Mouse (Mus musculus) liver, embryonic 16.5 days (tissue): Measurements from ENCODE around the gene Tnnt2. TPM values are rescaled to one million over a fixed set of nuclear protein-coding genes. Genes with fewer than 3 reads are reported as not detected.
A peak's percentile ranks its signal among the peaks of the same experiment; 100 is the strongest.

Experiments
- ATAC-seq: fragments of 200-750 bp; cut with Nextera tagmentation; 2 replicates; pipeline ENCODE4 v1.8.0; 2017; ENCODE audit warnings: low read depth, mild to moderate bottlenecking, moderate number of reproducible peaks, moderate library complexity
- H3K27ac ChIP-seq: fragments of 300-500 bp; sonication (generic); 2 replicates; pipeline ENCODE4 v1.5.1; 2014; ENCODE audit warnings: mild to moderate bottlenecking, low read length
- H3K27me3 ChIP-seq: fragments of 300-500 bp; sonication (generic); 2 replicates; pipeline ENCODE4 v1.6.1; 2014; ENCODE audit warnings: low read depth, low read length, mixed read lengths; ENCODE audit not compliant: control insufficient read depth, insufficient read depth
- H3K36me3 ChIP-seq: fragments of 300-500 bp; sonication (generic); 2 replicates; pipeline ENCODE4 v1.6.1; 2014; ENCODE audit warnings: mild to moderate bottlenecking; ENCODE audit not compliant: control insufficient read depth, insufficient read depth
- H3K4me1 ChIP-seq: fragments of 300-500 bp; sonication (generic); 2 replicates; pipeline ENCODE4 v1.6.1; 2014; ENCODE audit warnings: low read depth, low read length, mixed read lengths; ENCODE audit not compliant: control insufficient read depth
- H3K4me2 ChIP-seq: fragments of 300-500 bp; sonication (generic); 2 replicates; pipeline ENCODE4 v1.6.1; 2014; ENCODE audit warnings: low read depth, low read length, mixed read lengths
- H3K4me3 ChIP-seq: fragments of 300-500 bp; sonication (generic); 2 replicates; pipeline ENCODE4 v1.5.1; 2014; ENCODE audit warnings: low read depth, mild to moderate bottlenecking, low read length
- H3K9ac ChIP-seq: fragments of 300-500 bp; sonication (generic); 2 replicates; pipeline ENCODE4 v1.6.1; 2014; ENCODE audit warnings: low read depth, low read length
- H3K9me3 ChIP-seq: fragments of 300-500 bp; sonication (generic); replicated peaks from 2 replicates; pipeline ENCODE4 v1.6.1; 2016; ENCODE audit warnings: low read length; ENCODE audit not compliant: control insufficient read depth
- WGBS: fragments of 180-500 bp; shearing (Covaris S2); extraction: QIAGEN DNeasy Blood & Tissue Kit; methylation state at CpG from one replicate; pipeline ENCODE4 v1.1.7; 2014; ENCODE audit not compliant: insufficient replicate concordance; 5-methylcytosine and 5-hydroxymethylcytosine counted together
- polyA plus RNA-seq: library from polyadenylated mRNA; unstranded; fragments of >200 nt; fragmentation: Nextera tagmentation; extraction: Ambion mirVana; gene quantifications from 2 replicates; pipeline ENCODE4 v1.2.1, GENCODE M21; 2015

The Tnnt2 gene
- polyA plus RNA-seq, 1 experiment from 2014 or later, result 5.9 TPM

DNA sequence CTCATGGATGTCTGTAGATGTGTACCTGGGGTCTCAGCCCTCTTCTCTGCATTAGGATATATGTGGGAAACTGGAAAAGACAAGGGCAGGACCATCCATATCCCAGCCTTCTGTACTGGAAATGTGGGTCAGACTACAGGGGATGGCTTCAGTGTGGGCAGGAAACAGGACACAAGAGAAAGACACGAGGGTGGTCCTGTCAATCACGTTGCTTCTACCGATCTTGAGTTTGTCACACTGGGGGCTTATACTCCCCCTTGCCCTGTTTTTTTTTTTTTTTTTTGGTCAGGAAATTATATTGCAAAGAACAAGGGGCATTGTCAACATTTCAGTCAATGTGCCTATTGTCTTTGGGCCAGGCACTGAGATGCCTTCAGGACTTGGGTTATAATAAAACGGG, 2.5 kb downstream of the Tnnt2 start:
- no peak overlapping the region for H3K4me2 ChIP-seq
- no peak for ATAC-seq

DNA sequence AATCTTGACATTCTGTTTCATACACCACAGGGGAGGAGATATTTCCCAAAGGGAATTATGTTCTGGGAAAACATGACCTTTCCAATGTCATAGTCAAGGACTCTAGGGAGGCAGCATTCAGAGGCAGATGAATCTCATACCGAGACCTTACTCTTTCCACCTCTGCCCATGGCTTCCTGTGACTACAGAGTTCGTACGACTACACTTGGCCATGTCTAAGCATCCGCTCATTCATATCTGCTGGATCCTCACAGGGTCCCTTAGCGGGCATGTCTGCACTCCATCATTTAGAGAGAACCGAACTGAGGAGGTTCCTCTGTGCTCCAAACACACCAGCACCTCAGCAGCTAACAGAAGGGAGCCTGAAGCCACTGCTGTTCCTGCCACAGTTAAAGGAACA, 2.9 kb downstream of the Tnnt2 start:
- Histone ChIP-seq H3K9ac (no peak overlapping the region), H3K9me3 (no peaks in the 10 kb centered on the region), H3K27me3 (no peaks in the 10 kb centered on the region; the same call in 1 of the 2 replicates), H3K4me1 (no peaks in the 10 kb centered on the region), H3K4me3 (no peak overlapping the region), H3K4me2 (no peak overlapping the region), H3K36me3 (no peaks in the 10 kb centered on the region), H3K27ac (no peak overlapping the region)
- WGBS, result 56% methylated on average over 6 of the region's 6 CpGs
- no peak for ATAC-seq

More for the DNA sequence above, 2.5 kb downstream of the Tnnt2 start:
- H3K9ac ChIP-seq, result no peak overlapping the region
- no peaks in the 10 kb centered on the region for H3K9me3 ChIP-seq
- no peaks in the 10 kb centered on the region; the same call in 1 of the 2 replicates for H3K27me3 ChIP-seq
- 42% methylated on average over 4 of the region's 4 CpGs for WGBS
- no peak overlapping the region for H3K27ac ChIP-seq
- H3K4me3 ChIP-seq, result no peak overlapping the region
- H3K36me3 ChIP-seq, result no peaks in the 10 kb centered on the region
- no peaks in the 10 kb centered on the region for H3K4me1 ChIP-seq

DNA sequence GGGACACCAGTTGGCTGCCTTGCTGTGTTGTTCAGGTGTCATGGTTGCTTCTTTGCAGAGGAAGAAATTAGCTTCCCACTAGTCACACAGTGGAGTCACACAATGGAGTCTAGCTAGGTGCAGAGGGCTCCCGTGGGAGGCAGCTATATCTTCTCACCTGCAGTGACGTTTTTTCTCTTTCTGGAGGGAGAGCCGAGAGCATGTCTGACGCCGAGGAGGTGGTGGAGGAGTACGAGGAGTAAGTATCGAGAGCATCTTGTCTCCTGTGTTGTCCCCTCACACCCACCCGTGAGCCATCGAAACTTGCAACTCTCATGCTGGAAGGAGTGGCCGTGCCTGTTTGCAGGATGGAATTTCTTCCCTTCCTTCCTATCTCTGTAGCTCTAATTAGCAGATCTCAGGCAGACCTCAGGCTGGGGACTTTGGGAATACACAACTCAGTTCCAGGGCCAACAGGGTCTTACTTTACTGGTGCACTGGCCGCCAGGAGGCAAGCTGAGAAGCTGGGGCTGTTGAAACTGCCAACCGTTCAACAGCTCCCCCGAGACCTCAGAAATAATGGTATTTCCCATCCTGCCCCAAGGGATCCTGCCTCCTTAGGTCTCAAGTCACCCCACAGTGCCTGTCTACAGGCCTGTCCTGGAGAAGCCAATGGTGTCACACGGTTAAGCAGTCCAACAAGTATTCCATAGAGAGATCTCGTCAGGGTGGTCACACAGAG, 4.7 kb downstream of the Tnnt2 start:
- H3K27me3 ChIP-seq, result no peaks in the 10 kb centered on the region

DNA sequence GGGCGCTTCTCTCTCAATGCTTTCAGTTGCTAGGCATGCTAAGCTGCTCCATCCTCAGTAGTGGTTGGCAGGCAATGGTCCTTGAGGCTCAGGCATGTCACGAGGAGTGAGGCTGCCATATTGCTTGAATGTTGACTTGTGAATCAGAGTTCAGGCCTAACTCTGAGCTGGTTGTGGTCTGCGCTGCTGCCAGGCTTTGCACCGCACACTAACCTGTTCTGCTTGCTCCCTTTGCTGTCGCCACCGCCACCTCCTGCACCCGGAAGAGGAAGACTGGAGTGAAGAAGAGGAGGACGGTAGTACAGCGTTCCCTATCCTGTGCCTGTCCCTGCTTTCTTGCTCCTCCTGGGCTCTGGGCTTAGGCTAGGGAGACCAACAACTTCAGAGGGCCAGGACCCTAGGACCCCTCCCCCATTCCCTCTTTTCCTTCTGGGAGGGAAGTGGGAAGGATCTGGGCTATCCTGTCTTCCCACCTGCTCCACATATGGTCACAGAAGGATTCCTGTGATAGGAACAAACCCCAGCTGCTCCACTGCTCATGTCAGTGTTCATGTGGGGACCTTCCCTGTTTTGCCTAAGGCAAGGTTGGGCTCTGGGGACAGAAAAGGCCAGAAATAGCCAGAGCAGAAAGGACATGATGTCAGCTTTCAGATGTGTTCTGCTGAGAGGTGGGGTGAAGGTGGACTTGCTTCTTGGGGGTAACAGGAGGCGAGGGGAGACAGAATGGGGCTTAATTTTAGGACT, 7.5 kb downstream of the Tnnt2 start:
- Histone ChIP-seq H3K4me2 (no peak overlapping the region), H3K9me3 (no peaks in the 10 kb centered on the region), H3K9ac (no peak overlapping the region), H3K27ac (no peak overlapping the region), H3K36me3 (no peaks in the 10 kb centered on the region), H3K4me1 (no peaks in the 10 kb centered on the region), H3K27me3 (peaks cover 2% of the 10 kb centered on the region; the same call in 1 of the 2 replicates), H3K4me3 (no peak overlapping the region)
- ATAC-seq, result no peak
- 71% methylated on average over 10 of the region's 10 CpGs for WGBS

More for the DNA sequence above, 4.7 kb downstream of the Tnnt2 start:
- Histone ChIP-seq H3K4me2 (no peak overlapping the region), H3K9ac (no peak overlapping the region), H3K9me3 (no peaks in the 10 kb centered on the region), H3K27ac (no peak overlapping the region), H3K4me3 (no peak overlapping the region), H3K36me3 (no peaks in the 10 kb centered on the region), H3K4me1 (no peaks in the 10 kb centered on the region)
- 61% methylated on average over 15 of the region's 15 CpGs for WGBS
- ATAC-seq, result no peak

DNA sequence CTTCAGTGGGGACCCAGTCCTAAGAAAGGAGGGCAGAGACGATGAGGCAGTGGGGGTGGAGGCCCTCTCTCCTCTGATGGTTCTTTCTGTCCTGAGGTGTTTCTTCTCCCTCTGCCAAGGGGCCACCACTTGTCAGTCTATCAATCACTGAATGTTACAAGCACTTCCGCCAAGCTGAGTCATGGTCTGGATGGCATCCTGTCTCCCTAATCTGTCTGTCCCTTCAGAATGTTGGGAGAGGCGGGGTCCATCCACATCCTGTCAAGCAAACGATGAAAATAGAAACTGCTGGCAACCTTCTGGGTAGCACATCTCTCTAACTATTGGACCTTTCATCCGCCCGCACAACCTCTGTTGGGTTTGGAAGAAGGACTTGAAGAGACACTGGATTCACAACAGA, 8.3 kb downstream of the Tnnt2 start:
- Histone ChIP-seq H3K4me1 (no peaks in the 10 kb centered on the region), H3K27me3 (peaks cover 2% of the 10 kb centered on the region; the same call in 1 of the 2 replicates), H3K4me3 (no peak overlapping the region), H3K36me3 (no peaks in the 10 kb centered on the region), H3K9me3 (no peaks in the 10 kb centered on the region), H3K9ac (no peak overlapping the region), H3K27ac (no peak overlapping the region), H3K4me2 (no peak overlapping the region)
- WGBS, result 14% methylated on average over 6 of the region's 6 CpGs
- no peak for ATAC-seq

DNA sequence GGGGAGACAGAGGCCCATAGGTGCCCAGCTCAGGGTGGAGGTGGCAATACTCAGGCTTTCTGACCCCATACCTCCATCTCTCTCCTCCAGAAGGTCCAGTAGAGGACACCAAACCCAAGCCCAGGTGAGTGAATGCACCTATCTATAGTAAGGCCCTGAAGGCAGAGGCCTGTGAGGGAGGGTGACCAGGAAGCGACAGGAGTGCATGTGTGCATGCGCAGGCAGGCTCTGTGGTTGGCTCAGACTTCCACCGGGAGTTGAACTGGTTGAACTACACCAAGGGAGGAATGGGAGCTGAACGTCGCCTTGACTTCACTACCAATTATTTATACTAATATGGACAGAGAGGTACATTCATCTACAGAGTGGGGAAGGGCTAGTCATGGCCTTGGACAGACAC, 10.5 kb downstream of the Tnnt2 start:
- Histone ChIP-seq H3K4me1 (no peaks in the 10 kb centered on the region), H3K4me2 (no peak overlapping the region), H3K36me3 (no peaks in the 10 kb centered on the region), H3K9me3 (no peaks in the 10 kb centered on the region), H3K4me3 (no peak overlapping the region), H3K9ac (no peak overlapping the region), H3K27me3 (peaks cover 2% of the 10 kb centered on the region; the same call in 1 of the 2 replicates), H3K27ac (no peak overlapping the region)
- WGBS, result 64% methylated on average over 5 of the region's 5 CpGs
- ATAC-seq, result no peak

DNA sequence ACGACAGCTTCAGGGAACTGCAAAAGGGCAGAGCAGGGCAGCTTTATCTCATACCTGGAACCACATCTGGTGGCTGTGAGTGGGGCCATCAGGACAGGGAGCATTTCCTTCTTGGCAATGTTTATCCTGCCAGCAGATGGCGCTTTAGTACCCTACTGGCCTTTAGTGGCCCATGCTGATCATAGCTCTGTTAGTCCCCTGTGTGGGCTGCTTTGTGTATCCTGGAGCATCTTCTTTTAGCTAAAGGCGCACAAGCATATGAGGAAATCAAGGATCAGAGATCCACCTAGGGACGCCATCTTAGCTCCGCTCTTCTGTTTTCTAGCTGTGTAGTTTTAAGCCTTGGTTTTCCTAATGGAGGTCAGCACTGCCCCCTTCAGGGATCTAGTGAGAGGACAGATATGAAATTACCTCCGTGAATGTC, 11.0 kb downstream of the Tnnt2 start:
- no peak overlapping the region for H3K4me2 ChIP-seq

DNA sequence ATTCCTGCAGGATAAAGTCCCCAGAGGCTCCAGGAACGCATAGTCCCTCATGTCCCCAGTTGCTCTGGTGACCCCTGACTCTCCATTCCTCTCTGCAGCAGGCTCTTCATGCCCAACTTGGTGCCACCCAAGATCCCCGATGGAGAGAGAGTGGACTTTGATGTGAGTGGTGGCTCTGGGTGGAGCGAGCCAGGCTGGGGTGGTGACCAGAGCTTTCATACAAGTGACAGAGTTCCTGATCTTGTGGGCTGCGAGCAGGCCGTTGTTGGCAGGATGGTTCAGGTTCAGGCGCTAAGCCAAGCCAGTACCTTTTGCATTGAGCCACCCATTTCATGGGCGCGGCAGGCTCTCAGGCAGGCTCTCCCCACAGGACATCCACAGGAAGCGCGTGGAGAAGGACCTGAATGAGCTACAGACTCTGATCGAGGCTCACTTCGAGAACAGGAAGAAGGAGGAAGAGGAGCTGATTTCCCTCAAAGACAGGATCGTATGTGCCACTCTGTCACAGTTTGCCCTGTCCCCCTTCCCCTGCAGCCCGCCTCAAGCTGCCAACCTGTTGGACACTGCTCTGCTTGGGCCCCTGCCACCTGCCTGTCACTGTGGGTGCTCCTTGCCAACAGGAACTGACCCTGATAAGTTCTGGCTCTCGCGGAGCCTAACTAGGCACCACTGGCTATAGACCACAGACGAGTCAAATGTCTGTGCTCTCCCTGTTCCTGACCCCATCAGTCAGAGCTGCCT, 11.6 kb downstream of the Tnnt2 start:
- no peaks in the 10 kb centered on the region for H3K4me1 ChIP-seq
- no peak overlapping the region for H3K4me2 ChIP-seq
- no peak for ATAC-seq
- no peak overlapping the region for H3K27ac ChIP-seq
- 43% methylated on average over 17 of the region's 17 CpGs for WGBS
- H3K4me3 ChIP-seq, result no peak overlapping the region
- H3K27me3 ChIP-seq, result peaks cover 2% of the 10 kb centered on the region; the same call in 1 of the 2 replicates
- no peak overlapping the region for H3K9ac ChIP-seq
- H3K36me3 ChIP-seq, result no peaks in the 10 kb centered on the region
- H3K9me3 ChIP-seq, result no peaks in the 10 kb centered on the region

More for the DNA sequence above, 11.0 kb downstream of the Tnnt2 start:
- WGBS, result 18% methylated on average over 6 of the region's 6 CpGs
- Histone ChIP-seq H3K27me3 (peaks cover 2% of the 10 kb centered on the region; the same call in 1 of the 2 replicates), H3K27ac (no peak overlapping the region), H3K4me1 (no peaks in the 10 kb centered on the region), H3K9ac (no peak overlapping the region), H3K36me3 (no peaks in the 10 kb centered on the region), H3K4me3 (no peak overlapping the region), H3K9me3 (no peaks in the 10 kb centered on the region)
- peak; percentile 46; the same call in 1 of the 2 replicates for ATAC-seq
